Comparison of ENCODE assay signal across 17 mouse cellular contexts in the genomic region with DNA sequence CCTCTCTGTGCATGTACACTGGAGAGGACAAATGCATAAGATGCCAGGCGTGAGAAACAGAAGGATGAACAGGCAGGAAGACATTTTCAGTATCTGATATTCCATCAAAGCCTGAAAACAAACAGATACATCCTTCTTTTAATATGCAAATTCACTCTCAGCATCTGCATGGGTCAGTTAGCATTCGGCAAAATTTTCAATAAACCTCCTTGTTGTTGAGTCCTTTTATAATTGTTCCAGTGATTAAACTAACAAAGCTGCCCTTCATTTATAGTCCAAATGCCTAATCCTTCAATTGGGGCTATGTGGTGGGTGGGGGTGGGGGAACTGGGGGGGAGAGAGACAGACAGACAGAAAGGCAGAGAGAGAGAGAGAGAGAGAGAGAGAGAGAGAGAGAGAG. TPM values are rescaled to one million over a fixed set of nuclear protein-coding genes. Genes with fewer than 3 reads are reported as not detected.
A peak's percentile ranks its signal among the peaks of the same experiment; 100 is the strongest.
DNase-seq lines count a peak whose midpoint lies in the region; ATAC-seq and TF ChIP-seq lines count a peak whose summit lies in the region.
"Had no signal": no experiment of that assay in that cellular context is flagged by ENCODE, and none has a peak within 500 bp of the region (broad histone marks: within the 10 kb centered on the region; RNA-seq: fewer than 3 reads in every experiment).

No protein-coding gene starts in this region.

- DNase-seq in layer of hippocampus, adult 9-11 months = peak; percentile 38
- DNase-seq in layer of hippocampus, postnatal 10 days (ENCODE audit: low spot score in 2 of 2) = no peak
- DNase-seq in hindbrain, postnatal 0 days (ENCODE audit: low spot score) = peak; percentile 35
- peak; percentile 9 for DNase-seq in retina, postnatal 7 days (ENCODE audit: low read depth, low spot score)
- DNase-seq in urinary bladder, adult 18-20 months (ENCODE audit: low spot score in 2 of 2) = no peak
- no peak for DNase-seq in lung, adult 2 months
- DNase-seq: cerebellum, postnatal 14 days; gastrocnemius, postnatal 25 days; kidney, adult 9 months; right cerebral cortex, postnatal 14 days had no signal

- no peaks in the 10 kb centered on the region for H3K27me3 ChIP-seq in forebrain, embryonic 15.5 days
- H3K27me3 ChIP-seq in hindbrain, postnatal 0 days (ENCODE audit: insufficient read depth, low read length) = no peaks in the 10 kb centered on the region
- H3K27me3 ChIP-seq: heart, embryonic 13.5 days; liver, embryonic 12.5 days had no signal

- H3K9me3 ChIP-seq in forebrain, embryonic 15.5 days = no peaks in the 10 kb centered on the region
- no peaks in the 10 kb centered on the region for H3K9me3 ChIP-seq in hindbrain, postnatal 0 days (ENCODE audit: low read length)
- H3K9me3 ChIP-seq: heart, embryonic 13.5 days; liver, embryonic 12.5 days had no signal

- no peak for TF ChIP-seq POLR2A in lung, adult 2 months (IDR thresholded peaks at IDR 0.05; ENCODE audit: borderline replicate concordance, extremely low read depth, low read depth, low read length)

- peak overlapping the region; percentile 4; the same call in 1 of the 2 replicates for H3K4me2 ChIP-seq in forebrain, embryonic 15.5 days (replicated peaks)
- H3K4me2 ChIP-seq in hindbrain, postnatal 0 days (ENCODE audit: low read depth, low read length) = peak overlapping the region; percentile 42
- H3K4me2 ChIP-seq: heart, embryonic 13.5 days; liver, embryonic 12.5 days had no signal

- peaks cover 16% of the 10 kb centered on the region for H3K4me1 ChIP-seq in forebrain, embryonic 15.5 days
- H3K4me1 ChIP-seq in hindbrain, postnatal 0 days (ENCODE audit: insufficient read depth, low read length) = 0 out of 2 replicates have a peak, but pooled peaks cover 8% of the 10 kb centered on the region
- no peaks in the 10 kb centered on the region for H3K4me1 ChIP-seq in lung, adult 2 months (ENCODE audit: control insufficient read depth, insufficient read depth, low read length)
- H3K4me1 ChIP-seq: heart, embryonic 13.5 days had no signal

- WGBS in forebrain, embryonic 15.5 days = 15% methylated on average over 2 of the region's 2 CpGs
- WGBS in hindbrain, postnatal 0 days = 18% methylated on average over 2 of the region's 2 CpGs
- WGBS in lung, adult 2 months = 60% methylated on average over 2 of the region's 2 CpGs

- no peak overlapping the region for H3K9ac ChIP-seq in forebrain, embryonic 15.5 days (replicated peaks)
- peak overlapping the region; percentile 15; the same call in 1 of the 2 replicates for H3K9ac ChIP-seq in hindbrain, postnatal 0 days (replicated peaks; ENCODE audit: low read length)
- H3K9ac ChIP-seq: heart, embryonic 13.5 days; liver, embryonic 12.5 days had no signal

- ATAC-seq in forebrain, embryonic 15.5 days (replicated peaks) = no peak
- peak; percentile 56; the same call in 1 of the 2 replicates for ATAC-seq in hindbrain, postnatal 0 days
- ATAC-seq: liver, embryonic 12.5 days; lung, postnatal 0 days had no signal

- no peak for TF ChIP-seq CTCF in hindbrain, postnatal 0 days (IDR thresholded peaks at IDR 0.05; ENCODE audit: low read depth)
- no peak for TF ChIP-seq CTCF in lung, adult 2 months (IDR thresholded peaks at IDR 0.05; ENCODE audit: insufficient read depth, low read length)

- H3K27ac ChIP-seq in forebrain, embryonic 15.5 days (replicated peaks) = peak overlapping the region; percentile 50
- H3K27ac ChIP-seq in hindbrain, postnatal 0 days = peak overlapping the region; percentile 22
- H3K27ac ChIP-seq: heart, embryonic 13.5 days; liver, embryonic 12.5 days had no signal

- H3K4me3 ChIP-seq in forebrain, embryonic 15.5 days = no peak overlapping the region
- H3K4me3 ChIP-seq in hindbrain, postnatal 0 days (ENCODE audit: low read length) = peak overlapping the region; percentile 19
- no peak overlapping the region for H3K4me3 ChIP-seq in lung, adult 2 months (replicated peaks; ENCODE audit: extremely low read depth, low read depth, low read length)
- H3K4me3 ChIP-seq: heart, embryonic 13.5 days; liver, embryonic 12.5 days had no signal

- no peaks in the 10 kb centered on the region for H3K36me3 ChIP-seq in forebrain, embryonic 15.5 days
- no peaks in the 10 kb centered on the region for H3K36me3 ChIP-seq in hindbrain, postnatal 0 days (ENCODE audit: insufficient read depth, low read length)
- H3K36me3 ChIP-seq: heart, embryonic 13.5 days; liver, embryonic 12.5 days had no signal

RNA-seq across cellular contexts. Expression of a gene that starts 1.0 kb away (rescaled TPM):
- total RNA-seq in layer of hippocampus, postnatal 10 days (2021) = 10 to 100 TPM; 54.2 to 60.6 TPM
- polyA plus RNA-seq in forebrain, embryonic 15.5 days (2015; fragmentation: Nextera tagmentation; extraction: Ambion mirVana) = 2.3 and 3.0 TPM in 2 replicates
- 21.0 and 27.7 TPM in 2 replicates for total RNA-seq in hindbrain, postnatal 0 days (2014; rRNA removed)
- polyA plus RNA-seq in hindbrain, postnatal 0 days (2015; fragmentation: Nextera tagmentation; extraction: Ambion mirVana) = 33.2 and 34.8 TPM in 2 replicates
- 0.08 TPM in 1 of 2 replicates, not detected in the other for polyA plus RNA-seq in lung, adult 2 months (2012; rRNA removed)
- total RNA-seq: gastrocnemius, postnatal 25 days had no signal
- polyA plus RNA-seq: lung, postnatal 0 days had no signal

RNA-seq across cellular contexts. Expression of a gene that starts 20.6 kb away (rescaled TPM):
- total RNA-seq in layer of hippocampus, postnatal 10 days (2021) = 1 to 10 TPM in 1 of 2 experiments, under 1 TPM in 1; 0.80 to 1.0 TPM
- polyA plus RNA-seq in forebrain, embryonic 15.5 days (2015; fragmentation: Nextera tagmentation; extraction: Ambion mirVana) = not detected in 2 replicates
- not detected in 2 replicates for total RNA-seq in hindbrain, postnatal 0 days (2014; rRNA removed)
- 0.25 and 0.52 TPM in 2 replicates for polyA plus RNA-seq in hindbrain, postnatal 0 days (2015; fragmentation: Nextera tagmentation; extraction: Ambion mirVana)
- 11.8 and 24.4 TPM in 2 replicates for polyA plus RNA-seq in lung, adult 2 months (2012; rRNA removed)
- polyA plus RNA-seq: embryonic facial prominence, embryonic 11.5 days; neural tube, embryonic 14.5 days had no signal

RNA-seq across cellular contexts. Expression of a gene that starts 27.5 kb away (rescaled TPM):
- under 1 TPM in 1 of 2 experiments, not detected in 1; 0.13 TPM for total RNA-seq in layer of hippocampus, postnatal 10 days (2021)
- 0.45 and 0.59 TPM in 2 replicates for polyA plus RNA-seq in forebrain, embryonic 15.5 days (2015; fragmentation: Nextera tagmentation; extraction: Ambion mirVana)
- 0.11 and 0.16 TPM in 2 replicates for total RNA-seq in hindbrain, postnatal 0 days (2014; rRNA removed)
- polyA plus RNA-seq in hindbrain, postnatal 0 days (2015; fragmentation: Nextera tagmentation; extraction: Ambion mirVana) = 0.21 and 0.54 TPM in 2 replicates
- polyA plus RNA-seq in lung, adult 2 months (2012; rRNA removed) = 1.1 and 1.2 TPM in 2 replicates
- total RNA-seq: left cerebral cortex, postnatal 36 days had no signal

RNA-seq across cellular contexts. Expression of a gene that starts 27.5 kb away (rescaled TPM):
- 1 to 10 TPM; 3.7 to 4.0 TPM for total RNA-seq in layer of hippocampus, postnatal 10 days (2021)
- polyA plus RNA-seq in forebrain, embryonic 15.5 days (2015; fragmentation: Nextera tagmentation; extraction: Ambion mirVana) = 2.2 and 3.9 TPM in 2 replicates
- total RNA-seq in hindbrain, postnatal 0 days (2014; rRNA removed) = 2.3 and 3.0 TPM in 2 replicates
- polyA plus RNA-seq in hindbrain, postnatal 0 days (2015; fragmentation: Nextera tagmentation; extraction: Ambion mirVana) = 4.5 and 5.9 TPM in 2 replicates
- polyA plus RNA-seq in lung, adult 2 months (2012; rRNA removed) = 7.7 and 14.0 TPM in 2 replicates

Comparison
In these comparisons a context has a peak if more than half of its experiments do, and no peak if none do; other contexts are left out.
1. DNase-seq: peak in layer of hippocampus, adult 9-11 months (single experiment), hindbrain, postnatal 0 days (single experiment) and retina, postnatal 7 days (single experiment); none in layer of hippocampus, postnatal 10 days (0 of 2), urinary bladder, adult 18-20 months (0 of 2) and lung, adult 2 months (single experiment).